Mouse (Mus musculus) cortical plate, adult 2 months (tissue): ENCODE measurements around the gene Spa17.

Experiments
- CTCF ChIP-seq: fragments of 200-500 bp; IDR thresholded peaks from 2 replicates; pipeline ENCODE4 v1.5.1; 2011; ENCODE audit warnings: mild to moderate bottlenecking, control low read depth, low read length; ENCODE audit not compliant: insufficient read depth; ENCODE audit errors: extremely low read depth
- POLR2A ChIP-seq: fragments of 200-500 bp; IDR thresholded peaks from 2 replicates; pipeline ENCODE4 v1.6.1; 2011; ENCODE audit warnings: mild to moderate bottlenecking, low read length, control low read depth; ENCODE audit not compliant: insufficient read depth; ENCODE audit errors: extremely low read depth

DNA sequence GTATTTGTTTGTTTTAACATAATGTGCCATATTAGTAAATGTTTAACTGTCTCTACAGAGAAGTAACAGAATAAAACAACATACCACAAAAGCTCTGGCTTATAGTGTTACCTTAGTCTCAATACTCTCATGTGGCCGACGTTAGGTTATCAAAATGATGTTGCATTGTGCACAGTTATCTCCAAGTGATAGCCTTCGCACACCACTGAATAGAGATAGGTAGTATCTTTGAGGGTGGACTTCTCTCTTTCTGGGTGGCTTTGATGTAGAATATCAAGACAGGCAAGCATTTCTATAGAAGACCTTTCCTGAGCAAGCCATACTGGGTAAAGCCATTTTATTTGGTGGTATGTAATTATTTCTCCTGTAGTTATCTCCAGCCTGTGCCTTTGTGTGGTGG lies 8.4 kb downstream of the Spa17 start:
- TF ChIP-seq CTCF: no peak
- TF ChIP-seq POLR2A: no peak
